Mouse (Mus musculus): ENCODE results near the gene Pik3ap1.

DNA sequence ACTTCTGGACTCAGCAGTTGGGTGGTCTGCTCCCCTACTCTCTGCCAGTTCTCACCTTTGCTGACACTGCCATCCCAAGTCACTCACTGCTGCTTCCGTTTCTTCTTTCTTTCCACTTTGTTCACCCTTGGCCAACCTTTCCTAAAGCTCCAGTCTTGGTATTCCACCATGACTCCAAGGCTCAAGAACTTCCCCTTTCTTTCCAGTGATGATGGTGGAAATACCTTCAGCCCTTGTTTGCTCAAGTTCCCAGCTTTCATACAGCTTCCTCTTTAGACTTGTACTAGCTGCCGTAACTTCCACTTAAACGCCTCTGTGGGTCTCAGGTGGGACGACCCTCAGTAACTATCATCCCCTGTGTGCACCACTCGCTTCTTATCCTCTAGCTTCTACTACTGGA, 142.9 kb downstream of the Pik3ap1 start:
- no peak for TF ChIP-seq POLR2A (IDR thresholded peaks at IDR 0.05; ENCODE audit: insufficient read depth, low read length)
- TF ChIP-seq CTCF (IDR thresholded peaks at IDR 0.05; ENCODE audit: low read depth, low read length) = no peak
- TF ChIP-seq EP300 (IDR thresholded peaks at IDR 0.05; ENCODE audit: insufficient read depth, low read depth, low read length) = no peak

Measured in ES-Bruce4 (cell line).